Mouse (Mus musculus): Measurements from ENCODE around the gene Rpf1. TPM values are rescaled to one million over a fixed set of nuclear protein-coding genes. Genes with fewer than 3 reads are reported as not detected.

The Rpf1 gene
- polyA plus RNA-seq (2015; fragmentation: Nextera tagmentation; extraction: Ambion mirVana), result 27.6 and 29.6 TPM in 2 replicates

GRCm38 (mm10) chr3:146520798-146521651 is at the start of gene Rpf1:
Gene Rpf1, minus strand, starts transcription at chr3:146521429.

GRCm38 (mm10) chr3:146570148-146570782 is 49.0 kb upstream of the Rpf1 start, which contains the start of gene Uox:
Gene Uox, plus strand, starts transcription at chr3:146570426.

GRCm38 (mm10) chr3:146499431-146500002 is 21.7 kb downstream of the Rpf1 start, which contains the start of the genes Spata1 and Gng5:
Gene Spata1, minus strand, starts transcription at chr3:146499753.
Gene Gng5, plus strand, starts transcription at chr3:146499807.

Other genes starting within 250 kb of the Rpf1 start
- 13.5 and 14.6 TPM in 2 replicates for gene Ssx2ip, start 116.8 kb downstream of the Rpf1 start, polyA plus RNA-seq (2015; fragmentation: Nextera tagmentation; extraction: Ambion mirVana)
- 8.8 and 9.6 TPM in 2 replicates for gene Ctbs, start 71.6 kb downstream of the Rpf1 start, polyA plus RNA-seq (2015; fragmentation: Nextera tagmentation; extraction: Ambion mirVana)
- gene Spata1, start 21.7 kb downstream of the Rpf1 start, polyA plus RNA-seq (2015; fragmentation: Nextera tagmentation; extraction: Ambion mirVana), result 2.3 and 3.5 TPM in 2 replicates
- gene Gng5, start 21.6 kb downstream of the Rpf1 start, polyA plus RNA-seq (2015; fragmentation: Nextera tagmentation; extraction: Ambion mirVana), result 904 and 989 TPM in 2 replicates
- gene Uox, start 49.0 kb upstream of the Rpf1 start, polyA plus RNA-seq (2015; fragmentation: Nextera tagmentation; extraction: Ambion mirVana), result 0.12 TPM in 1 of 2 replicates, not detected in the other
- gene Dnase2b, start 94.2 kb upstream of the Rpf1 start, polyA plus RNA-seq (2015; fragmentation: Nextera tagmentation; extraction: Ambion mirVana), result not detected in 2 replicates
- gene 4930503B20Rik, start 129.9 kb upstream of the Rpf1 start, polyA plus RNA-seq (2015; fragmentation: Nextera tagmentation; extraction: Ambion mirVana), result not detected in 2 replicates
- gene Samd13, start 164.2 kb upstream of the Rpf1 start, polyA plus RNA-seq (2015; fragmentation: Nextera tagmentation; extraction: Ambion mirVana), result 0.79 and 1.4 TPM in 2 replicates